Mouse (Mus musculus) E14TG2a.4 (cell line): Measurements from ENCODE around the gene Tsc2.

Source experiments
- CTCF ChIP-seq: conservative IDR thresholded peaks from 2 replicates; pipeline ENCODE4 v1.5.1; 2014; ENCODE audit warnings: low read length
- NANOG ChIP-seq: IDR thresholded peaks from 2 replicates; pipeline ENCODE4 v1.6.1; 2014; ENCODE audit warnings: borderline replicate concordance, low read length, mixed read lengths

GRCm38 (mm10) chr17:24636781-24637481 lies 4.5 kb upstream of the Tsc2 start:
- no peak for TF ChIP-seq CTCF
- no peak for TF ChIP-seq NANOG
